Mouse (Mus musculus) testis, adult 2 months (tissue): ENCODE measurements around the gene 1700016H13Rik.

Experiments used
- CTCF ChIP-seq: fragments of 200-500 bp; IDR thresholded peaks from 2 replicates; pipeline ENCODE4 v1.5.1; 2012; ENCODE audit warnings: low read depth, mild to moderate bottlenecking, inconsistent platforms, low read length, moderate library complexity; ENCODE audit not compliant: control insufficient read depth, insufficient read depth, insufficient replicate concordance
- POLR2A ChIP-seq: fragments of 200-500 bp; IDR thresholded peaks from 2 replicates; pipeline ENCODE4 v1.6.1; 2012; ENCODE audit warnings: low read depth, mild to moderate bottlenecking, inconsistent platforms, low read length, moderate library complexity; ENCODE audit not compliant: control insufficient read depth

- no peak for TF ChIP-seq CTCF
- TF ChIP-seq POLR2A: no peak
Observed at GRCm38 (mm10) chr5:103678974-103679373, 23.2 kb upstream of the 1700016H13Rik start.
